19 mouse cellular contexts compared by ENCODE assay signal in the genomic region with DNA sequence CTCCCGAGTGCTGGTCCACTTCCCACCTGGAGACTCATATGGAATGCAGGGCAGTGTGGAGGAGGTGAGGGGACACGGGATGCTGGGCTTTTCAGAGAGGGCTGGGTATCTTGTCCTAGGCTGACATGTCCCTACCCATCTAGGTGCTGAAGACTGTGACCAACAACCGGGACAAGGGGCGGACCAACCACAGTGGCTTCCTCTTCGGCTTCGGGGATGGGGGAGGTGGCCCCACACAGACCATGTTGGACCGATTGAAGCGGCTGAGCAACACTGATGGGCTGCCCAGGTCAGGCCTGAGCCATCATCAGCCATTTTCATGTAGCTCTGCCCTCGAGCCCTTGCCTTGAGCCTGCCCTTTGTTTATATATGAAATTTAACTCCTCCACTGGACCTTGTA.
"Had no signal": no experiment of that assay in that cellular context is flagged by ENCODE, and none has a peak within 500 bp of the region (broad histone marks: within the 10 kb centered on the region; RNA-seq: fewer than 3 reads in every experiment).

No protein-coding gene starts in this region.

- DNase-seq: lung, adult 18-20 months; lung, embryonic 14.5 days; lung, postnatal 10 days; lung, postnatal 4 days; midbrain, embryonic 14.5 days; retina, postnatal 1 day; right cerebral cortex, adult 18-20 months; right cerebral cortex, postnatal 25 days; right cerebral cortex, postnatal 4 days; spleen, adult 18-20 months; thymus, adult 18-20 months; thymus, postnatal 14 days; thymus, postnatal 36 days had no signal

- ATAC-seq: midbrain, embryonic 16.5 days had no signal

- H3K9ac ChIP-seq: lung, embryonic 14.5 days; midbrain, embryonic 12.5 days; neural tube, embryonic 13.5 days; neural tube, embryonic 15.5 days had no signal

- H3K4me3 ChIP-seq: midbrain, embryonic 10.5 days; midbrain, embryonic 12.5 days; myocyte; neural tube, embryonic 13.5 days; neural tube, embryonic 15.5 days had no signal

- H3K4me2 ChIP-seq: lung, embryonic 14.5 days; midbrain, embryonic 12.5 days; neural tube, embryonic 13.5 days; neural tube, embryonic 15.5 days had no signal

- H3K9me3 ChIP-seq: midbrain, embryonic 10.5 days; midbrain, embryonic 12.5 days; neural tube, embryonic 13.5 days; neural tube, embryonic 15.5 days had no signal

- H3K4me1 ChIP-seq: midbrain, embryonic 10.5 days; midbrain, embryonic 12.5 days; neural tube, embryonic 13.5 days; neural tube, embryonic 15.5 days had no signal

- H3K27ac ChIP-seq: midbrain, embryonic 10.5 days; midbrain, embryonic 12.5 days; neural tube, embryonic 13.5 days; neural tube, embryonic 15.5 days had no signal

- H3K27me3 ChIP-seq: midbrain, embryonic 12.5 days; neural tube, embryonic 13.5 days; neural tube, embryonic 15.5 days had no signal
